Mouse (Mus musculus) forelimb bud, embryonic 11.5 days (tissue): Measurements from ENCODE around the gene Magi1.

Source experiments
- DNase-seq: peaks from one replicate; pipeline ENCODE4 v3.0.0-alpha.2; 2012; ENCODE audit warnings: low read depth, low spot score

Gene Magi1

DNA sequence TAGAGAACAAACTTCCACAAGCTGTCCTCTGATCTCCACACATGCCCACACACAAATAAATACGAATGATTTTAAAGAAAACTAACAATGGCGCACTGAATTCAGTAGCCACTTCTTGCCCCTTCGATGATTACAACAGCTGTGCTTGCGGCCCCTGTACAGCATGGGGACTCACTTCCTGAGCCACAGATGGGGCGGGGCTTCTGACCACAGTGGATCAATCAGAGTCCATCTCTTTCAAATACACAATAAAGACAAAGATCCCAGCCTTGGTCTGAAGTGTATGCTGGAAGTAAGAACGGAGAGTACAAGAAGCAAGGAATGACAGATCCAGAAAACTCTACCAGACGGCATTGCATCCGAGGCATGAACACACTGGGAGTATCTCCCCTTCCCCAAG is 120.8 kb downstream of the Magi1 start:
- no peak for DNase-seq

DNA sequence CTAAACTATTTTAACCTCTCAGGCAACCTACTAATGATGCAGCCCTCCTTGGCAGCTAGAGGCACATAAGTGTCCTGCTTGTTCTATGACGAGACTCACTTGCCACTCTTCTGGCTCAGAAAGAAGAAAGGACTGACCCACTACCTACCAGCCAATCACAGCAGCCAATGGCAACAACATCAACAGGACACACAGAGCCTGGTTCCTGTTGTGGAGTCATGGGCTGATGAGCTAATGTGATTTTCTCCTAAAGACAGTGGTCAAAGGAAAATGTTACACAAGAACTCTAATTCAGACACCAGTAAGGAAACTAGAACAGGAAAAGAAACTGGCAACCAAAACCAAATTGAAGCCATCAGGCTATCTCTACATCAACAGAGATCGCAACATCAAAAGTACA is 124.5 kb downstream of the Magi1 start:
- no peak for DNase-seq

DNA sequence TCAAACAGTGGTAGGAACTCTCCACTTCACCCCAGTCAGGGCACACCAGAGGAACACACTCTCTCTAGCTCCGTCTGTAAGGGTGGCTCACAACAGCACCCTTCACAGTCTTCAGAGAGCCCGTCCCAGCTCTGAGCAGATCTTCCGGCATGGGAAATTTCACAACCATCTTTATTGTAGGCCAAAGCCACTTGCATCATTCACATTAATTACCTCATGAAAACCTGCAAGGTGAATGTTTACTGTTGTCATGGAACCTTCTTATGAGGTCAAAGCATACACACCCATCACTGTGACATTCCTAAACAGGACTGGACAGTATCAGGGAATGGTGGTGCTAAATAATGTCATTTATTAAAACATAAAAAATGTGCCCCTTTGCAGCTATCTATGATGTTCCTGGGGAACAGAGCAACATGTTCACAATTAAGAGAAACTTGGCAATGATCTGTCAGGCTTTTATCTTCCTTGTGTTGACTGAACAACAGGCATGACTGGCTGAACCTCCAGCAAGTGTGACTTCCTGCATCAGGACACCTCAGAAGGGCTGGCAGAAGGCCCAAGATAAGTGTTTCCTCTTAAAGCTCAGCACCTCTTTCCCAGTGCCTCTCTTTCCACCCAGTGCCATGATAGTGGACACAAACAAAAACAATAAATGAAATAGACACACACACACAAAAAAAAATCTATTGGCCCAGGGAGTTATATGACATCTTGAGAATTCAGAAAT is 125.4 kb downstream of the Magi1 start:
- DNase-seq: no peak

DNA sequence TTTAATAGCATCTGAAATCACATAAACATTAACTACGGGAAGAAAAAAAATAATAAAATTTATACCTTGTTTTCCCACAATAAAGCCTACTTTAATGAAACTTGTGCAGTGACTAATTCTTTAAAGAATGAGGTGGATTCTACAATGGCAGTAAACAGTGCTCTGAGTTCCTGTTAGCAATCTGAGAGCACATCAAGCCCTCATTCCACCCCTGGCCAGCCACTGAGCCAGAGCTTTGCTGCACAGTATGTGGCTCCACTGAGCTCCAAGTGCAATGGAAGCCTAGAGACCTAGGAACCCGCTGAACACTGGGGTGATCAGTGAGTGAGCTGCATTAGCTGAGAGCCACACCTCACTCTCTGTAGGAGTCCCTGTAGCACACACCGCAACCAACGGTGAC is 127.7 kb downstream of the Magi1 start:
- DNase-seq: no peak

DNA sequence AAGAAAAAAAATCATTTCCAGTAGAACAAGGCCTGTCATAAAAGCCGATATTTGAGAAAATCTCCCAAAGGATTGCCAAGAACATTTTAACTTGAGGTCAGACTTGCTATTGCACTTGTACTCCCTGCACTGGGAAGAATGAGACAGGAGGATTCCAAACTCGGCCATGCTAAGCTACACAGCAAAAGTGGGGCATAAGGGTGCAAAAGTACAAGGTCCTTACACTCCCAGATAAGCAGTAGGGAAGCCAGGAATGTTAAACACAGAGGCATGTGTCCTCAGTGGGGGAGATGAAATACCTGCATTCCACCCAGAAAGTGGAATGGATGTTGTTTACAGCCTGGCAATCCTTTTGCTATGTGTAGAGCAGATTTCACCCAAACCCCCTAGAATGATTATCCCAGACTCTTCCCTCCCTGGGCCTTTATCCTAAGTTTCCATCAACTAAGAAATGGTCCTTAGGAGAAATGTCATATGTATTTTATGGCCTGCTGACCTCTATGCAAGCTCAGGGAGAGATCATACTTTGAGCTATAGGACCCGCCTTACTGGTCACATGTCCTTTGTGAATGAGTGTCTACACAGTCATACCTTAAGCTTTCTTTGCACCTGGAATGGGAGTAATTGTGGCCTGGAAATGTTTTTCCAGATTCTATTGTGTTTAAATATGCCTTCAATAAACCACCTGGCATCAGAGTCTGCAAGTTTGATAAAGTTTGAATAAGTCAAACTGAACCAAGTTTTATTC is 128.7 kb downstream of the Magi1 start:
- no peak for DNase-seq

DNA sequence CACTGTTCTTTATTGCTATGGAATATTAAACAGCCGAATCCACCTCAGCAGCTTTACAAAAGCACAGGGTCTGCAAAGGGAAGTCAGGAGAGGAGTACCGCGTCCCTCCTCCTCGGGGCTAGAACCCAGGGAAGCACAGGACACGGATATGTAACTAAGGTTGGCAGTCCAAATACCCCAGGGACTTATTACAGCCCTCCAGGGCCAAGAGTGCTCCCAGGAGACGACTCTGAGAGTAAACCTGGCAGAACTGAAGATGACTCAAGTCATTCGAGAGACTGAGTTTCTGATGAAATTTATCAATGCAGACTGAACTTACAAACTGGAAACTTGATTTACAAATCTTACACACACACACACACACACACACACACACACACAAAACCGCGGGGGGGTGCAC is 130.8 kb downstream of the Magi1 start:
- no peak for DNase-seq

DNA sequence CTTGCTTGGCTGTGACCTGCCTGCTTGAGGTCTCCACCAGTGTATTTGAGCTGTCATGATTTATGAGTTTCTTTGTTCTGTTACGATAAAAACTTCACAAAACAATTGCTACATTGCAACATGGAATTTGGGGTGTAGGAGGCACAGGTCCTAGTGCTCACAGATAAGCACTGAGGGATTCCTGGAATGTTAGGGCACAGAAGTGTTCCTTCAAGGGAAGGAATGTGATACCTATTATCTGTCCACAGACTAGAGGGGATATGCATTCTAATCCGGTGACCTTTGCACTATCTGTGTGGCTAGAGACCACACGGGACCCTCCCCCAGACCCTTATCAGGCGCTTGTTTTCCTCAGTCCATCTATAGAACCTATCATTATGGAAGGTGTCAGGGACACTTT is 132.8 kb downstream of the Magi1 start:
- no peak for DNase-seq

DNA sequence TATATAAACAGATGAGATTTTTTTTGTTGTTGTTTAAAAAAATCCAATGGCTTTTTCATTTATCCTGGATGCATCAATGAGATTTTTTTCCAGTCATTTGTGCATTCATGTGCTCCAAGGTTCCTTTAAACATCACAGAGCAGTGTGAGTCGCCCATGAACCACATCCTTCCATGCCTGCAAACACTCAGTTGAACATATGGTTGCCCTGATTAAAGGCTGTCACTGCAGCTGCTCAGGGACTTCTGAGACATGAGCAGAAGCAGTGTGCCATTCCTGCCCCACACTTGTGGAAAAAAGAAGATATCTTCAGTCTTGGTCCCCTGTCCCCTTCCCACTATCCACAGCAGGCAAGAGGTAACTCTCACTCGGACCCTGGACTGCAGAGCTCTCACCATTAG is 133.9 kb downstream of the Magi1 start:
- DNase-seq: no peak

DNA sequence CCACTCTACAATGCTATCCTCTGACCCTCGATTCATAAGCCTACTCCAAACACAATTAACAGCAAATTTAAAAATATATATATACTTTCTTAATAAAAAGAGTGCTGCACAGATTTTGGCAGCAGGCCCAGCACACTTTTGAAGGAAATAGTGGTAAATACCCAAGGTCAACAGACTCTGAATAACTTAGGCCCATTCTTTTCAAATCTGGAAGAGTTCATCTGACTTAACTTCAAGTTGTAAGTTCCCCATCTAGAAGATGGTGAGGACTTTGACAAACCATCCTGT is 137.6 kb downstream of the Magi1 start:
- DNase-seq: no peak

DNA sequence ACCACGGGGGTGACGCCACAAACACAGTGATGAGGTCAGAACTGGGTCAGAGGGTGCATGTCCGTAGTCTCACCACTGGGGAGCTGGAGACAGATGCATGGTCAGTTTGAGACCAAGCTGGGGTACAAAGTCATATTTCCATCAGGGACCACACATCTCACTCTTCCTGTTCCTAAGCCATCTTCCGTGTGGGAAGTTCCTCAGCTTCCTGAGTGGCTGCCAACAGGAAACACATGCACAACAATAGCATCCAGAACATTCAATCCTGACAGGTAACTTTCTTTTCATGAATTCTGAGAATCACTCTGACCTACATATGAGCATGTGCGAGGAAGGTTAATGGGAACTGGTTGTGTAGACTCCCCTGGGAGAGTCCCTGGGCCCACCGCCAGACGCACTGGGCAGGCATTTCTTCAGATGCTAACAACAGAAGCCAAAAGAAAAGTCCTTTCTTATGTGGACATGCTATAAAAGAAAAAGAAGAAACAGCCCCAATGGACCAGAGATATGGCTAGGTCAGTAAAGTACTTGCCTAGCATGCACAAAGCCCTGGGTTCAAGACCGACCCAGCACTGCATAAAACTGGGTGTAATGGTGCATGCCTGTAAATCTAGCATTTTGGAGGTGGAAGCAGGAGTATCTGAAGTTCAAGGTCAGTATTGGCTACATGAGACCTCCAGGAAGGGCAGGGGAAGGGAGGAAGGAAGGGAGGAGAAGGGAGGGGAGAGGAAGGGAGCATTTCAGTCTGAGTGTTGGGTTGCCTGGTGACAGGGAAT is 138.1 kb downstream of the Magi1 start:
- DNase-seq: no peak

DNA sequence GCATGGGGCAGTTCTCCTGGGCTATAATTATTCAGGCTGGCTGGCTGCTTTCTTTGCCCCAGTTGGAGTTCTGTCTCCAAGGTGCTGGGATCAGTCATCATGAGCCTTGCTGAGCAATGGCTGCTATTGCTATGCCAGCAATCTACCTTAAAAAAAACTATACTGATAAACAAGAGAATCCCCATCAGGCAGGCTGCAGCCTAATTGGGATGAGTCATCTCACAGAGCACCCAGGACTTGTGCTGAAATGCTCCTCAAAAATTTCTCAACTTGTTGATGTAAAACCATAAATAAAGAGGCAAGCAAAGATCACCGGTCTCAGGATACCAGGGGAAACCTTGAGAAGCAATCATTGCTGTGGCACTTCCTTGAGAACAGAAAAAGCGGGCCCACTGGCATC is 141.2 kb downstream of the Magi1 start:
- DNase-seq: no peak

DNA sequence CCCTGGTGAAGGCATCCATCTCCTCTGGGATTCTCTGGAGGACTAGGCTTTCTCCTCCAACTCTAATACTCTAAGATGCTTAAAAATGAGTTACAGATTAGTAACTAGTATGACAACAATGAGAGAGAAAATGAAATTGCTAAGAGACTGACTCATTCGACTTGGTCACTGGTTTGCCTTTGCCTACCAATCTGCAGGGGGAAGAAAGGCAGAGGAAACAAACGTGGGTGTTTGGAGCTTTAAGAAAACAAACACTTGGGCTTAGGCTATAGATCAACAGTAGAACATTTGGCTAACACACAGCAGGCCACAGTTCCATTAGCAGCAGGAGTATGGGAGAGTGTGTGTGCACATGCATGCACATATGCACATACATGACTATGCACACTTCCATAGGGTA is 142.2 kb downstream of the Magi1 start:
- no peak for DNase-seq

DNA sequence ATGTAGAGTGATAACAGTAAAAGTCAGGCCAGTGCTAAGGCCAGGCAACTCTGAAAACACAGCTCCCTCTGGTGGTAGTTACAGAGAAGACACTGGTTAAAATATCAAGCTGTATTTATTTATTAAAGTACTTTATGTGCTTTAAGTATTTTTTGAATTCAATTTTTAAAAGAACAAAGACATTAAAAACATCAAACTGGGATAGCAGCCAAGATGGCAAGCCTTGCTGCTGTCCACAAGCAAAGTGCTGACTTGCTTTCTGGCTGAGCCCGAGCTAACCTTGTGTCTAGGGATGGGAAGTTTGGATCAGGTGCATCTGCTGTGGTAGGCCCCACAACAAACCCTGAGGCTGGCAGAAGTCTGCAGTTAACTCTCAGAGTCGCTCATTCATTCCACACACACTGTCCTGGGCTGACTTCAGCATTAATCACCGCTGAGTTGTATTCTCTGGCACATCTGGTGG is 143.7 kb downstream of the Magi1 start:
- no peak for DNase-seq

DNA sequence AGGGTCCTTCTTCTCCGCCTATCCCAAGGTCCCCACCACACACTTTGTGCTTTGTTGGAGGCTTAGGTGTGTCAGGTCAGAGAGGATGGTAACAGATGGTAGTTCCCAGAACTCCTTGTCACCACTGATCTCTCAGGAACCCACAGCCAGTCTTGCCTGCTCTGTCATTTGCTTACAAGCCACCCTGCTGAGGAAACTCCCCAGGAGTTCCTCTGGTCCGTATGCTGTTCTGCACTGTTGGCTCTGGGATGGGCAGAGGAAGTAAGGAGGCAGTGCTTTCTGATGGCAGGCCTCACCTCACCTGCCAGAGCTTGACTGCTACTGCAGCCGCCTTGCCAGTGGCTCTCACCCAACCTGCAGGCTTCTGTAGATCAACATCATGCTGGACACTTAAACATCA is 147.0 kb downstream of the Magi1 start:
- DNase-seq: no peak

DNA sequence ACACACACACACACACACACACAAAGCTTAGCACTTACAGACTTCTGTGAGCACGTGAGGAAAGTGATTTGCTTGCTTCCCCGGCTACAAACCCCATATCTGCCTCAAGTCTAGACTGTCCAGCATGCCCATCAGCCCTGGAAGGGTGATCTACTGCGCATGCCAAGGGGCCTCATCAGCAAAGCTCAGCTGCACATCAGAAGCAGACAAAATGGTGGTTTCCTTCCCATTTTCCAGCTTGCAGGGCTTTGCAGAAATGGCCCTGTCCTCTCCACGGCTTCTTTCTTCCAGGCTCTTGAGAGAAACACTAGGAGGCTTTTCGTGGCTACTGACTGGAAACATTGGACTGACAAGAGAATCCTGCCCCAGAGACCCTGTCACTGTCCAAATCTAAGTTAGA is 149.6 kb downstream of the Magi1 start:
- DNase-seq: no peak

DNA sequence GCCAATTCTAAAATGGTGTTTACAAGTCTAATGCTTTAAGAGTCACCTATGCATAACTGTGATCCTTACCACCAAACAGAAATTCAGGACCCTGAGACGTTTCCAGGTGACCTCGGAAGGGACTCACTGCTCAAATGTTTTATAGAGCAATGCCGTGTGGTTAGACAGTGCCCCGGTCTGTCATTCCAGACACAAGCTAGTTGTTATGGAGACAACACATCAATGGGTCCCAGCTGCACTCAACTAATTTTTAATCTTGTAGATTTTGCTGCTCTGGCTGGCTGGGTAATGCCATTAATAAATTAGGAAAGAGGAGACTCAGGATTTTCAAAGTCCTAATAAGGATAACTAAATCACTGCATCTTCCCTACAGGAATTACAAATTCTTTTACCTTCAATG is 151.7 kb downstream of the Magi1 start:
- DNase-seq: no peak

DNA sequence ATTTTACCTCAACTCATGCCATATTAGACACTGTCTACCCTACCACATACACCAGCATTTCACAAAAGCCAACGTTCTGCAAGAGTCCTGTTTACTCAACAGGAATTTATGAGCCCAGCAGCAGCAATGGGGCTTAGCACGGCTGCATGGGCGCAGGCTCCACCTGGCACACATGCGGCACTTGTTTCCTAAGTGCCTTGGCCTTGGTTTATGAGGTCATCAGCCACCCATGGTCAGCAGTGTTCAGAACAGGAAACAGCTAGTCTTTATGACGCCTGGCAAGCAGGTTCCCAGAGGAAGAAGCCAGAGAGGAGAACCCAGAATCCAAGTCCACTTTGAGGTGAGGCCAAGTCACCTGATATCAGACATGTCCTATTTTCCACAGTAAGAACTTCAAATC is 153.3 kb downstream of the Magi1 start:
- peak; percentile 66 for DNase-seq

DNA sequence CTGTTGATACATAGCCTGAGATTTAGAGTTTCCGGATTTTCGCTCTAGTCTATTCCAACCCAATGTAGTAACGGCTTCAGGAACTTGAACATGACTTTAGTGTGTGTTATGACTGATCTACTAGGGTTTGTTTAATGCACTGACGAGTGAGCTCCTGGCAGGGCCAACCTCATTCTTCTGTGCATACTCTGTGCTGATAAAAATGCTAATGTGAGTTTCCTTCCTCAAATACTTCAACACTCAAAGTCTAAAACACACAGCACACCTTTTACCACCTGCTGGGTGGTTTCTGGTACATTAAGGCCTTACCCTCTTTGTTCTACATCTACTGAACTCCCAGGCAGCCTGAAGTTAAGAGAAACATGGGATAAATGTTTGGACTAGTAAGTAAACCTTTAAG is 157.0 kb downstream of the Magi1 start:
- DNase-seq: no peak

DNA sequence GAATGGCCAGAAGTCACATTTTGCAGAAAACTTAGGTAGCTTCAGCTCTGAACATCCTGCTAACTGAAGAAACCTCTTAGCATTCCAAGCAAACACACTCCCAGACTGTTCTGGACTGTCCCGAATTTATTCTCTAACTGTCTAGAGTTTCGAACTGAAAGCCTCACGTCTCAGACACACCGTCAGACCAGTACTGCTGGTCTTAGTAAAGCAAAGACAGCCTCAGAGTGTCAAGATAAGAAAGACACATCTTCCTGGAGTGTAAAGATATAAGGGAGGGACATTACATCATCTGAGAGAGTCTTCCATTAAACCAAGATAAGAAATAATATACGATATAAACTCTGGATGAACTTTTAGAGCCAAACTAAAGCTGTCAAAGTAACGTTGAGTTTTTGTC is 158.6 kb downstream of the Magi1 start:
- DNase-seq: no peak

DNA sequence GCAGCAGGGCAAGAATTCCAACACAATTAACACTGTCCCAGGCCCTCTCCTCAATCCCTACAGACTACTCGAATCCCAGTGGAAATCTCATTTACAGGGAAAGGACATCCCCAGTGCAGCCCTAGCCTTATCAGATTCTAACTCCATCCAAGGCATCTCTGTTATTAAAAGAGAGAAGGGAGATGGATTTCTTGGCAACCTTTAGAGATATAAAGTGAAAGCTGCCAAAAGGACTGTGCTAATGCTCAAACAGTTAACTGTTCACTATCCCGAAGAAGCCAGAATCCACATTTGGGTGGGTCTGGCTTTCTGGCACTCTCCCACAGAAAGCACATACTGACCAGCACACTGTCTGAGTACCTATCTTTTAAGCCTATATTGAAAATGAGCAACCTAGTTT is 159.4 kb downstream of the Magi1 start:
- DNase-seq: no peak

DNA sequence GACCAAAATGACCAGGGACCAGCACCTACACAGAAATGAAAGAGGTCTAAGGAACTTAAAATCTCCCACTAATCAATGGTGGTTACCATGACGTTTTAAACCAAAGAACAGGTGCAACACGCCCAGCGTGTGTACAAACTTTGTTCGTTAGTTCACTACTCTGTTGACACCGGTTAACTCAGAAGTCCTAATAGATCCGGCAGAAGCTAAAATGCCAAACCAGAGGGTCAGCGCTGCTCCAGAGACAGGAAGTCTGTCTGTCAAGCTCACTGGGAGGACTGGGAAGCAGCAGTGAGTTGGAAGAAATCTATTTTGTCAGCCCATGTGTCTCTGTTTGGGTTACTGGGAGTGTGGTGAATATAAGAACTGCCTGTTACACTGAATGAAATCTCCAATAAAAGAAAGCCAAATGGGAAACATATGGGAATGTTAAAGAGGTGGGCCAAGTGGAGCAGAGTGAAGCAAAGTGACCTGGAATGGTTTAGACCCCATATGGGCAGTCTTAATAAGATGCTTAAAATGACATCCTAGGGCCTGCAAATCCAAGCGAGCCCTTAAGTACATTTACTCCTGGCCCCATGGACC is 161.1 kb downstream of the Magi1 start:
- peak; percentile 90 for DNase-seq

DNA sequence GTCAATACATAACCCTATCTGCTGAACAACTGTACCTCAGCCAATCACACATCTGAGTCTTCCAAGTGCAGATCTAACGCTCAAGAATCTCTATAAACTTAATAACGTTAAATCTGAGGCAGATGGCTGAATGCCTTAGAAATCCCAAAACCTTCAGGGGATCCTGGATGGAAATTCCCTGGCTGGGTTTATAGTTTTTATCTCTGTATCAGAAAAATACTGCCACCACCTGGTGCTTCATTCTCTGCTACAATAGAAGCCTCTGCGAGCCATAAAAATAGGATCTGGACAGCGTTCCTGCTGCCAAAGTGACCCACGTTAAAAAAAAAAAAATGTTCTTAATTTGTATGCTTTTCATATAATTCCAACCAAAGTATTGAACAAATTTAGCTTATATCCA is 162.2 kb downstream of the Magi1 start:
- DNase-seq: no peak
